Mouse (Mus musculus): Measurements from ENCODE around the gene Rgl1. TPM values are rescaled to one million over a fixed set of nuclear protein-coding genes. Genes with fewer than 3 reads are reported as not detected.

Rgl1 gene
- polyA plus RNA-seq, 2 experiments = 28.5 to 40.5 TPM

GRCm38 (mm10) chr1:152543449-152544159 is 222.5 kb downstream of the Rgl1 start:
- no peak overlapping the region for H3K4me3 ChIP-seq (replicated peaks; ENCODE audit: low read length)
- no peak overlapping the region for H3K9ac ChIP-seq (ENCODE audit: low read depth, low read length, severe bottlenecking)
- WGBS = 97% methylated on average over 2 of the region's 2 CpGs
- TF ChIP-seq POLR2A (IDR thresholded peaks at IDR 0.05; ENCODE audit: borderline replicate concordance, extremely low read depth, insufficient read depth, insufficient read length) = no peak
- peaks cover 37% of the 10 kb centered on the region for H3K36me3 ChIP-seq (ENCODE audit: control insufficient read depth, insufficient read depth, low read length)
- H3K27ac ChIP-seq (replicated peaks; ENCODE audit: low read depth, low read length) = no peak overlapping the region
- DNase-seq (ENCODE audit: low spot score) = no peak
- ATAC-seq (ENCODE audit: low FRiP score, low read depth) = no peak
- H3K4me2 ChIP-seq (replicated peaks; ENCODE audit: low read depth, low read length, severe bottlenecking) = no peak overlapping the region
- H3K9me3 ChIP-seq (ENCODE audit: control insufficient read depth, low read length) = no peaks in the 10 kb centered on the region
- H3K4me1 ChIP-seq (ENCODE audit: control insufficient read depth, insufficient read depth, low read length) = peaks cover 4% of the 10 kb centered on the region
- H3K27me3 ChIP-seq (ENCODE audit: control insufficient read depth, insufficient read depth, low read length) = no peaks in the 10 kb centered on the region

- Histone ChIP-seq H3K4me2 (replicated peaks; ENCODE audit: low read depth, low read length, severe bottlenecking) (no peak overlapping the region), H3K27ac (replicated peaks; ENCODE audit: low read depth, low read length) (no peak overlapping the region), H3K9me3 (ENCODE audit: control insufficient read depth, low read length) (no peaks in the 10 kb centered on the region), H3K4me1 (ENCODE audit: control insufficient read depth, insufficient read depth, low read length) (no peaks in the 10 kb centered on the region), H3K9ac (ENCODE audit: low read depth, low read length, severe bottlenecking) (no peak overlapping the region), H3K4me3 (replicated peaks; ENCODE audit: low read length) (no peak overlapping the region), H3K27me3 (ENCODE audit: control insufficient read depth, insufficient read depth, low read length) (no peaks in the 10 kb centered on the region), H3K36me3 (ENCODE audit: control insufficient read depth, insufficient read depth, low read length) (peaks cover 43% of the 10 kb centered on the region)
- DNase-seq (ENCODE audit: low spot score) (no peak), ATAC-seq (ENCODE audit: low FRiP score, low read depth) (no peak)
- no peak for TF ChIP-seq POLR2A (IDR thresholded peaks at IDR 0.05; ENCODE audit: borderline replicate concordance, extremely low read depth, insufficient read depth, insufficient read length)
- 85% methylated on average over 6 of the region's 6 CpGs for WGBS
Observed at GRCm38 (mm10) chr1:152542747-152543378, 223.3 kb downstream of the Rgl1 start.

- 65% methylated on average over 3 of the region's 3 CpGs for WGBS
- TF ChIP-seq POLR2A (IDR thresholded peaks at IDR 0.05; ENCODE audit: borderline replicate concordance, extremely low read depth, insufficient read depth, insufficient read length) = no peak
- no peak for DNase-seq (ENCODE audit: low spot score)
Observed at GRCm38 (mm10) chr1:152540304-152540887, 225.8 kb downstream of the Rgl1 start.

GRCm38 (mm10) chr1:152538817-152539216 is 227.3 kb downstream of the Rgl1 start:
- Histone ChIP-seq H3K4me1 (ENCODE audit: control insufficient read depth, insufficient read depth, low read length) (no peaks in the 10 kb centered on the region), H3K27ac (replicated peaks; ENCODE audit: low read depth, low read length) (no peak overlapping the region), H3K27me3 (ENCODE audit: control insufficient read depth, insufficient read depth, low read length) (no peaks in the 10 kb centered on the region), H3K4me3 (replicated peaks; ENCODE audit: low read length) (no peak overlapping the region), H3K9me3 (ENCODE audit: control insufficient read depth, low read length) (no peaks in the 10 kb centered on the region), H3K36me3 (ENCODE audit: control insufficient read depth, insufficient read depth, low read length) (peaks cover 53% of the 10 kb centered on the region), H3K9ac (ENCODE audit: low read depth, low read length, severe bottlenecking) (no peak overlapping the region), H3K4me2 (replicated peaks; ENCODE audit: low read depth, low read length, severe bottlenecking) (no peak overlapping the region)
- 90% methylated on average over 4 of the region's 4 CpGs for WGBS
- DNase-seq (ENCODE audit: low spot score) (no peak), ATAC-seq (ENCODE audit: low FRiP score, low read depth) (no peak)
- TF ChIP-seq POLR2A (IDR thresholded peaks at IDR 0.05; ENCODE audit: borderline replicate concordance, extremely low read depth, insufficient read depth, insufficient read length) = no peak

More at GRCm38 (mm10) chr1:152540304-152540887, 225.8 kb downstream of the Rgl1 start:
- no peak overlapping the region for H3K4me2 ChIP-seq (replicated peaks; ENCODE audit: low read depth, low read length, severe bottlenecking)
- H3K4me1 ChIP-seq (ENCODE audit: control insufficient read depth, insufficient read depth, low read length) = no peaks in the 10 kb centered on the region
- H3K36me3 ChIP-seq (ENCODE audit: control insufficient read depth, insufficient read depth, low read length) = peaks cover 56% of the 10 kb centered on the region
- no peaks in the 10 kb centered on the region for H3K27me3 ChIP-seq (ENCODE audit: control insufficient read depth, insufficient read depth, low read length)
- no peak overlapping the region for H3K4me3 ChIP-seq (replicated peaks; ENCODE audit: low read length)
- no peak overlapping the region for H3K27ac ChIP-seq (replicated peaks; ENCODE audit: low read depth, low read length)
- ATAC-seq (ENCODE audit: low FRiP score, low read depth) = no peak
- no peak overlapping the region for H3K9ac ChIP-seq (ENCODE audit: low read depth, low read length, severe bottlenecking)
- H3K9me3 ChIP-seq (ENCODE audit: control insufficient read depth, low read length) = no peaks in the 10 kb centered on the region

GRCm38 (mm10) chr1:152537186-152537585 is 229.0 kb downstream of the Rgl1 start:
- no peak for DNase-seq (ENCODE audit: low spot score)
- Histone ChIP-seq H3K9ac (ENCODE audit: low read depth, low read length, severe bottlenecking) (no peak overlapping the region), H3K4me3 (replicated peaks; ENCODE audit: low read length) (no peak overlapping the region), H3K4me1 (ENCODE audit: control insufficient read depth, insufficient read depth, low read length) (no peaks in the 10 kb centered on the region), H3K27me3 (ENCODE audit: control insufficient read depth, insufficient read depth, low read length) (no peaks in the 10 kb centered on the region), H3K9me3 (ENCODE audit: control insufficient read depth, low read length) (no peaks in the 10 kb centered on the region), H3K27ac (replicated peaks; ENCODE audit: low read depth, low read length) (no peak overlapping the region), H3K4me2 (replicated peaks; ENCODE audit: low read depth, low read length, severe bottlenecking) (no peak overlapping the region), H3K36me3 (ENCODE audit: control insufficient read depth, insufficient read depth, low read length) (peaks cover 49% of the 10 kb centered on the region)
- 91% methylated on average over 13 of the region's 13 CpGs for WGBS
- ATAC-seq (ENCODE audit: low FRiP score, low read depth) = no peak
- no peak for TF ChIP-seq POLR2A (IDR thresholded peaks at IDR 0.05; ENCODE audit: borderline replicate concordance, extremely low read depth, insufficient read depth, insufficient read length)

All from limb, embryonic 14.5 days (tissue).